Comparison of ENCODE assay signal across 8 mouse cellular contexts in genomic region chr9:94538823-94539143, GRCm38 (mm10). TPM values are rescaled to one million over a fixed set of nuclear protein-coding genes. Genes with fewer than 3 reads are reported as not detected.
DNase-seq lines count a peak whose midpoint lies in the region; ATAC-seq and TF ChIP-seq lines count a peak whose summit lies in the region.

No protein-coding gene starts in this region.

- peak overlapping the region; percentile 82 for H3K4me3 ChIP-seq in layer of hippocampus, adult 2 months
- peak overlapping the region; percentile 76 for H3K4me3 ChIP-seq in embryonic facial prominence, embryonic 12.5 days
- H3K4me3 ChIP-seq in intestine, embryonic 14.5 days (ENCODE audit: low read depth, low read length), result peak overlapping the region; percentile 73
- peak overlapping the region; percentile 86 for H3K4me3 ChIP-seq in myocyte

- H3K27ac ChIP-seq in layer of hippocampus, adult 2 months, result peak overlapping the region; percentile 96
- peak overlapping the region; percentile 97 for H3K27ac ChIP-seq in embryonic facial prominence, embryonic 12.5 days
- peak overlapping the region; percentile 96 for H3K27ac ChIP-seq in intestine, embryonic 14.5 days (ENCODE audit: low read depth)

- H3K9ac ChIP-seq in embryonic facial prominence, embryonic 12.5 days, result peak overlapping the region; percentile 85
- H3K9ac ChIP-seq in intestine, embryonic 14.5 days (ENCODE audit: low read length), result peak overlapping the region; percentile 68

- under 1% methylated on average over 22 of the region's 22 CpGs for whole genome bisulfite sequencing in embryonic facial prominence, embryonic 12.5 days
- WGBS in intestine, embryonic 14.5 days, result under 1% methylated on average over 22 of the region's 22 CpGs

- no peak for TF ChIP-seq POLR2A in myocyte (IDR thresholded peaks at IDR 0.05; ENCODE audit: insufficient read length, low read depth)

- peaks cover 47% of the 10 kb centered on the region for H3K79me2 ChIP-seq in myocyte (ENCODE audit: control insufficient read depth, insufficient read depth)

- no peaks in the 10 kb centered on the region for H3K9me3 ChIP-seq in embryonic facial prominence, embryonic 12.5 days
- no peaks in the 10 kb centered on the region for H3K9me3 ChIP-seq in intestine, embryonic 14.5 days (ENCODE audit: control insufficient read depth, low read length)

- H3K4me1 ChIP-seq in embryonic facial prominence, embryonic 12.5 days, result peaks cover 4% of the 10 kb centered on the region
- peaks cover 18% of the 10 kb centered on the region for H3K4me1 ChIP-seq in intestine, embryonic 14.5 days (replicated peaks; ENCODE audit: control insufficient read depth, insufficient read depth, low read length)

- no peak for DNase-seq in layer of hippocampus, adult 2 months (ENCODE audit: low spot score in 2 of 2)
- DNase-seq in layer of hippocampus, adult 8-10 months (ENCODE audit: low spot score in 2 of 2), result no peak
- no peak for DNase-seq in intestine, embryonic 14.5 days (ENCODE audit: low spot score)

- no peaks in the 10 kb centered on the region for H3K36me3 ChIP-seq in embryonic facial prominence, embryonic 12.5 days
- H3K36me3 ChIP-seq in intestine, embryonic 14.5 days (ENCODE audit: control insufficient read depth, insufficient read depth, low read length), result no peaks in the 10 kb centered on the region
- no peaks in the 10 kb centered on the region for H3K36me3 ChIP-seq in myocyte (ENCODE audit: control insufficient read depth, insufficient read depth)

- peak; percentile 25; the same call in 1 of the 2 replicates for ATAC-seq in embryonic facial prominence, embryonic 12.5 days (ENCODE audit: insufficient number of reproducible peaks, insufficient read depth, low FRiP score, low TSS enrichment)
- peak; percentile 68 for ATAC-seq in intestine, embryonic 14.5 days (replicated peaks; ENCODE audit: low FRiP score, low TSS enrichment, low read depth)
- no peak for ATAC-seq in megakaryocyte-erythroid progenitor cell, adult 5-6 weeks (replicated peaks; ENCODE audit: low FRiP score, low TSS enrichment, poor library complexity, severe bottlenecking)
- ATAC-seq in megakaryocyte progenitor cell, adult 5-6 weeks (replicated peaks; ENCODE audit: poor library complexity), result no peak
- ATAC-seq in monocyte, adult 5-6 weeks (replicated peaks; ENCODE audit: insufficient number of reproducible peaks, low FRiP score, low TSS enrichment, poor library complexity, severe bottlenecking), result no peak; the same call in 1 of the 2 replicates

- H3K27me3 ChIP-seq in embryonic facial prominence, embryonic 12.5 days, result no peaks in the 10 kb centered on the region
- H3K27me3 ChIP-seq in intestine, embryonic 14.5 days (replicated peaks; ENCODE audit: control insufficient read depth, insufficient read depth, low read length), result no peaks in the 10 kb centered on the region
- no peaks in the 10 kb centered on the region for H3K27me3 ChIP-seq in myocyte (ENCODE audit: control insufficient read depth, insufficient read depth, insufficient read length)

- peak overlapping the region; percentile 93 for H3ac ChIP-seq in myocyte (ENCODE audit: control insufficient read depth, insufficient read length)

- TF ChIP-seq CTCF in layer of hippocampus, adult 2 months (conservative IDR thresholded peaks at IDR 0.05), result no peak

- H3K4me2 ChIP-seq in embryonic facial prominence, embryonic 12.5 days (replicated peaks), result peak overlapping the region; percentile 81
- H3K4me2 ChIP-seq in intestine, embryonic 14.5 days (ENCODE audit: low read length), result peak overlapping the region; percentile 73
- H3K4me2 ChIP-seq in myocyte (ENCODE audit: low read depth), result peak overlapping the region; percentile 89

TF ChIP-seq in myocyte, 11 proteins besides CTCF, POLR2A, EP300 and RAD21:
- TF ChIP-seq MYOD1 (IDR thresholded peaks at IDR 0.05; ENCODE audit: control insufficient read depth in 1 of 3, insufficient read length in 2 of 3, low read depth in 2 of 3) (peak in 1 of 3 experiments; percentile 46), E2F4 (IDR thresholded peaks at IDR 0.05; ENCODE audit: insufficient read depth) (no peak), MYOG (IDR thresholded peaks at IDR 0.05; ENCODE audit: control insufficient read depth in 1 of 3, insufficient read depth in 1 of 3, insufficient read length in 2 of 3, low read depth in 2 of 3) (peak in 2 of 3 experiments; percentile 9 to 51)

RNA-seq across cellular contexts. Expression of gene 1190002N15Rik, which starts 0.9 kb away (rescaled TPM):
- total RNA-seq in layer of hippocampus, adult 2 months (2021), result 10 to 100 TPM; 18.2 to 18.8 TPM
- 10 to 100 TPM; 18.1 to 19.6 (median 18.9) TPM for total RNA-seq in layer of hippocampus, adult 8-10 months (2022)
- polyA plus RNA-seq in embryonic facial prominence, embryonic 12.5 days (2016; fragmentation: Nextera tagmentation; extraction: Ambion mirVana), result 29.9 and 40.4 TPM in 2 replicates
- 8.6 and 8.9 TPM in 2 replicates for polyA plus RNA-seq in intestine, embryonic 14.5 days (2014; fragmentation: Nextera tagmentation; extraction: Ambion mirVana)
- polyA plus RNA-seq in myocyte (2012; fragmentation: generic; extraction: Trizol), result 21.0 TPM
- 27.9 and 35.0 TPM in 2 replicates for total RNA-seq in megakaryocyte-erythroid progenitor cell, adult 5-6 weeks (2014; fragmentation: Nextera tagmentation)
- 57.6 and 66.1 TPM in 2 replicates for total RNA-seq in megakaryocyte-erythroid progenitor cell, adult 5-6 weeks (2017)
- 24.0 and 24.6 TPM in 2 replicates for total RNA-seq in megakaryocyte progenitor cell, adult 5-6 weeks (2015)
- 19.4 and 21.0 TPM in 2 replicates for total RNA-seq in megakaryocyte progenitor cell, adult 5-6 weeks (2017)
- 16.3 to 31.5 TPM (median 17.6 TPM) in 3 replicates for total RNA-seq in monocyte, adult 5-6 weeks (2017)

Comparison
In these comparisons a context has a peak if more than half of its experiments do, and no peak if none do; other contexts are left out.
1. ATAC-seq: peak in embryonic facial prominence, embryonic 12.5 days (single experiment) and intestine, embryonic 14.5 days (single experiment); none in megakaryocyte-erythroid progenitor cell, adult 5-6 weeks (single experiment), megakaryocyte progenitor cell, adult 5-6 weeks (single experiment) and monocyte, adult 5-6 weeks (single experiment).
2. Peak in every context shown above with its lines, with median percentiles within 50 percentile points of each other: H3K27ac ChIP-seq, H3K4me3 ChIP-seq and H3K4me2 ChIP-seq.